Mouse (Mus musculus) yolk sac, embryonic 10.5 days (tissue): ENCODE measurements around the gene H2-DMb2.
A peak's percentile ranks its signal among the peaks of the same experiment; 100 is the strongest.

ENCODE experiments used
- DNase-seq: peaks from one replicate; pipeline ENCODE4 v3.0.0-alpha.2; 2017; ENCODE audit warnings: low spot score

Gene H2-DMb2

DNA sequence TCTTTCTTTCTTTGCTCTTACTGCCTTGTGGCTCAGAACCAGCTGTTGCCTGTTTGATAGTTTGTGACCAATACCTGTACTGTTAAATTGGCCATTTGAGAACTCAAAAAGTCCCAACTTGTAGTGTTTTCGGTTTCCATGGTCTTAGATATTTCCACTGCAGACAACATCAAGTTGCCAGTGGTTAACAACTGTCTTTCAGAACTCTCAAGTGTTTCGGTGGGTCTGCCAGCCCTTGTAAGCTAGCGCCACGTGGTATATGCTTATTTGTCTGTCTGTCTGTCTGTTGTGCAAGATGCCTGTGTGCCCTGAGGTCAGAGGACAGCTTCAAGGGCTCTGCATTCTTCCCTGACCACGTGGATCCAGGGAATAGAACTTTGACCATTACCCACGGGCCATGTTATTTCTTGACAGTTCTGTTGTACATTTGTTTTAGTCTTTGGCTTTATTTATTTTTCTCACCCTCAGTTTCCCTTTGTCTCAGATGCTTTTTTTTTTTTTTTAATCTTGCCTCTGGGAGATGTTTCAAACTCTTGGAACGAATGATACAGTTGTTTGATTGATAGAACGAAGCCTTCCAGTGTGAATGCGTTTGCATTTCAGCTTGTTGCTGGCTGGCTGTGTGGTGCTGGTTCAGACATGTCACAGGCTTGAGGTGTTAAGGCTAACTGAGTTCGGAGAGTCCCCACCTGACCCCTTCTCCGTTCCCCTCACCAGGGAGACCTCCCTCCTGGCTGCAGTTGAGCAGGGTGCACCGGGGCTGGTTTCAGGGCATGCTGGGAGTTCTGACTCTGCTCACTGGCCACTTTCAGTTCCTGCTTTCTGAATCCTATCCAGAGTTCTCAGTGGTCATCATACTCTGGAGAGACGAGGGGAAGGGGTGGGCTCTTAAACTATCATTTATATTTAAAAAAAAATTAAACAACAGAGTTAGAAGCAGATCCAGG is 37.1 kb downstream of the H2-DMb2 start:
- DNase-seq = peak; percentile 68

- no peak for DNase-seq
Measured at GRCm38 (mm10) chr17:34183564-34184219, 40.6 kb downstream of the H2-DMb2 start.

- no peak for DNase-seq
Measured at GRCm38 (mm10) chr17:34185526-34185925, 42.4 kb downstream of the H2-DMb2 start.

- no peak for DNase-seq
Measured at GRCm38 (mm10) chr17:34186885-34187260, 43.8 kb downstream of the H2-DMb2 start.

DNA sequence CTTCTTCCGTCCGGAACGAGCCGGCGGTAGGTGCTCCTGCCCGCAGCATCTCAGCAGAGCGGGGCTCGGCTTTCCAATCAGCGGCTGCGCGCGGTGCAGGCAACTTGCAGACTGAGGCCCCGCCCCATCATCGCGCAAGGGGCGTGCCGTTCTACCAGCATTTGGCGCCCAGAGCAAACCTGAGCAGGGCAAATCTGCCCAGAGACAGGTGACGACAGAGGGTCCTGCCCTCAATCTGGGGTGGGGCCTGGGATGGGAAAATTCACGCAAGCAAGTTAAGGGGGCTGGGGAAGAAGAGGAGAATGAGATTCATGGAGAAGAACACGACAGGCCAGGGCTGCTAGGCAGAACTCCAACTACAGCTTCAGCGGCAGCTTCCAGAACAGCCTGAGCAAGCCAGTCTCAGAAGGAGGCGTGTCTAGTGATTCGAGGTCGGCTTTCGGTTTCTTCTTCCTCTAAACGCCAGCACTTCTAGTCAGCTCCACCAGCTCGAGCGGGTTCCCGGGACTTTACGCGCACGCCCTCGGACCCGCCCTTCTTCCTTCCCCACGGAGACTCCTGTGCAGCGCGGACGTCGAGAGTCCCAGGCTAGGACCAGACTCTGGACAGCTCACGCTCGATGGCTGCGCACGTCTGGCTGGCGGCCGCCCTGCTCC is 44.3 kb downstream of the H2-DMb2 start, which contains the start of the genes Tap1 and Psmb9:
TSS of gene Tap1 (plus strand) at position 293 of the 656 bp plus-strand sequence.
TSS of gene Psmb9 (minus strand) at position 504 of the 656 bp plus-strand sequence.
- peak; percentile 93 for DNase-seq

GRCm38 (mm10) chr17:34188010-34188409 is 44.9 kb downstream of the H2-DMb2 start:
- DNase-seq = no peak

DNA sequence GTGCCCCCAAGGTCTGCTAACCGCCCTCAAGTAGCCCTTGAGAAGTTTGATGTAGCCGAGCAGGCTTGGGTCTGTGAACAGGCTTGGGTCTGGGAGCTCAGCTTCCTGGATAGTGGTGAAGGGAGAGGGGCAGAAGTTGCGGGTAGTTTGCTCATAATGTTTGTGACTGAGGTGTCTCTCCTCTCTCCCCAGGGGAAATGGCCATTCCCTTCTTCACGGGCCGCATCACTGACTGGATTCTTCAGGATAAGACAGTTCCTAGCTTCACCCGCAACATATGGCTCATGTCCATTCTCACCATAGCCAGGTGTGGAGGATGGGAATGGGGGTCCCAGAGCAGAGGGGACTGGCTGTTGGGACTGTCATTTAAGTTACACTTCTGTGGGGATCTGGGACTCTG is 45.9 kb downstream of the H2-DMb2 start:
- no peak for DNase-seq

DNA sequence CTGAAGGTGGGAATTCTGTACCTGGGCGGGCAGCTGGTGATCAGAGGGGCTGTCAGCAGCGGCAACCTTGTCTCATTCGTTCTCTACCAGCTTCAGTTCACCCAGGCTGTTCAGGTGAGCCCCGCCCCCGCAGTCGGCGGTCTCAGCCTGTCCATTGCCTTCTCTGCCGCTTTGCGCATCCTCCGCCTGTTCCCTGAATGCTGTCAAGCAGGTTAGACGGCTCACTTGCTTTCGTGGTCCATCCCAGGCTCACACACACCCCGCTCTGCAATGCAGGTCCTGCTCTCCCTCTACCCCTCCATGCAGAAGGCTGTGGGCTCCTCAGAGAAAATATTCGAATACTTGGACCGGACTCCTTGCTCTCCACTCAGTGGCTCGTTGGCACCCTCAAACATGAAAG is 49.7 kb downstream of the H2-DMb2 start:
- DNase-seq = no peak

DNA sequence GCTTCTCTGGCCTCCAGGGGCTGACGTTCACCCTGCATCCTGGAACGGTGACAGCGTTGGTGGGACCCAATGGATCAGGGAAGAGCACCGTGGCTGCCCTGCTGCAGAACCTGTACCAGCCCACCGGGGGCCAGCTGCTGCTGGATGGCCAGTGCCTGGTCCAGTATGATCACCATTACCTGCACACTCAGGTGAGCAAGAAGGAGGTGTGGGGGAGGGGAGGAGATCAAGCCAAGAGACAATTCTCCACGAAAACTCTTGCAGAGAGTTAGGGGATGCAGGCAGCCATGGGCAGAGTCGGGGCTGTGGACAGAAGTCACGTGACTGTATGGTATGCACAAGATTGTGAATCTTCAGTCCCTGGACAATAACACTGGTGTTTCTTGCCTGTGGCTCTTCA is 50.4 kb downstream of the H2-DMb2 start:
- DNase-seq = no peak

- DNase-seq = no peak
Measured at GRCm38 (mm10) chr17:34194723-34195122, 51.6 kb downstream of the H2-DMb2 start.

- DNase-seq = no peak
Measured at GRCm38 (mm10) chr17:34196491-34196890, 53.4 kb downstream of the H2-DMb2 start.

DNA sequence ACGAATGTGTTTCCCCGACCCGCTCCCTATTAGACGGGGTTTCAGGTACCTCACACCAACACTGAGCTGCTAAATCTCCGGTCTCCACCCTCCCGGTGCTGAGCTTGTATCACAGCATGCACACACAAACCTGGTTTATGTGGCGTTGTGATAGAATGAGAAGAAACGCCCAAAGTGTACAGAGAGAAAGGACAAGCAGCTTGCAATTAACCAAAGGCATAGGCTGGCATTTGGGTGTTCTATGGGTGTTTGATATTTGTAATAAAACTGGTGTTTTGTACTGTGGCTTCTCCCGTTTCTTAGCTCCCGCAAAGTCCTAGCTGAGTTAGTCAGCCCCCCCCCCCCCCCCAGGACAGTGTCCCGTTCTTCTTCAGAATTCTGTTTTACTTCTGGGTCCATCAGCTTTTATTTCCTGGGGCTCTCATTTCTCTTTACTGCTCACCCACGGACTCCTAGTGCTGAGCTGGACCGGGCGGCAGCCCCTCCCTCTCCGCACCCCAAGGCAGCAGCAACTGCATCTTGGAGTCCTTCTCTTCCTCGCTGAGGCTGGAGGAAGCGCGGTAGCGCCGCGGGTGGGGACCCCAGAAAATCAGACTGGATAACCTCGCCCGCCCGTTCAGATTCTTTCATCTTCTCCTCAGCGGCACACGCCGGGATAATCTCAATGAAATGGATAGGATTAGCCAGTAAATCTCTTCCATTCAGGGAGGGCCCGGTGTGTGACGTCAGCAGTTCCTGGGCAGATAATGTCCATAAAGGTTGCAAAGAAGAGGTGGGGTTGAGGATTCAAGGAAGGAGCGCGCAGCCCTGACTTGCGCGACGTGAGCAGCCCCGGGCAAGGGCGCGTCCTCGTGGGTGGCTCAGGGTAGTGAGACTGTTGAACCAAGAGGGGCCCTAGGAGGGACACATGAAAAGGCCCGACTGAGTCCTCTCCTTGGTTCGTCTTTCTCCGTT is 54.1 kb downstream of the H2-DMb2 start, which contains the start of gene Psmb8:
TSS of gene Psmb8 (plus strand) at position 781 of the 954 bp plus-strand sequence.
- DNase-seq = peak; percentile 46

- no peak for DNase-seq
Measured at GRCm38 (mm10) chr17:34197904-34198520, 54.9 kb downstream of the H2-DMb2 start.

DNA sequence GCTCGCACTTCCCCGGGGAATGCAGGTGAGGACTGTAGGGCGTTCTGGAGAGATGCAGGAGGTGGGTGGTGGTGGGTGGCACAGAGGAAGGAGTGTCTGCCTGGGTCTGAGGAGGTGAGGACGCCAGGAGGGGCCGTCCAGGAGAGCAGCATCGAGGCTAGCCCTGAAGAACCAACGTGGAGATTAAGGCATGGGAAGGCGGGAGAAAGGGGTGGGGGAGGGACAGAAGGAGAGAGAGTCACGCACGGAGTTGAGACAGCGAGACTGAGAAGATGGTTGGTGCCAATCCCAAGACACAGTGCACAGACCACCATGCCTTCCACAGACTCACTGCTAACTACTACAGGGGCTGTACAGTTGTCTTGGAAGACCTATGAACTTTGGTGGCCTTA is 55.4 kb downstream of the H2-DMb2 start:
- no peak for DNase-seq

DNA sequence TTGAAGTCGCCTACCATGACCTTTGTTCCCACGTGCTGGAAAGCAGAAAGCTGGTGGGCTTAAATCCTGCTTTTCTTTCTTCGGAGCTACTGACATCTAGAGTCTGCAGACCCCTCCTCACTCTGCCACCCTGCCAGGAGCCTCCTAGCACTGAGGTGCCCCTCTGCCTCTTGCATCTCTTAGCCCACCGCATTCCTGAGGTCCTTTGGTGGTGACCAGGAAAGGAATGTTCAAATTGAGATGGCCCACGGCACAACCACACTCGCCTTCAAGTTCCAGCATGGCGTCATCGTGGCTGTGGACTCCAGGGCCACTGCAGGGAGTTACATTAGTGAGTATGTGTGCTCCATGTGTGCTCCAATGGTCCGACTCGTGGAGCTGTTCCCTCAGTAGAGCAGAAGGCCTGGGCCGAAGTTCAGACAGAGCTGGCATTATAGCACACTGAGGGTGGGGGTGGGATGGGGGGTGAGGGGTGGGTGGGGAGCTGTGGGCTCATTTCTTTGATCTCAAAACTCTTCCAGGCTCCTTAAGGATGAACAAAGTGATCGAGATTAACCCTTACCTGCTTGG is 56.0 kb downstream of the H2-DMb2 start:
- DNase-seq = no peak

GRCm38 (mm10) chr17:34200047-34200446 is 56.9 kb downstream of the H2-DMb2 start:
- DNase-seq = no peak

DNA sequence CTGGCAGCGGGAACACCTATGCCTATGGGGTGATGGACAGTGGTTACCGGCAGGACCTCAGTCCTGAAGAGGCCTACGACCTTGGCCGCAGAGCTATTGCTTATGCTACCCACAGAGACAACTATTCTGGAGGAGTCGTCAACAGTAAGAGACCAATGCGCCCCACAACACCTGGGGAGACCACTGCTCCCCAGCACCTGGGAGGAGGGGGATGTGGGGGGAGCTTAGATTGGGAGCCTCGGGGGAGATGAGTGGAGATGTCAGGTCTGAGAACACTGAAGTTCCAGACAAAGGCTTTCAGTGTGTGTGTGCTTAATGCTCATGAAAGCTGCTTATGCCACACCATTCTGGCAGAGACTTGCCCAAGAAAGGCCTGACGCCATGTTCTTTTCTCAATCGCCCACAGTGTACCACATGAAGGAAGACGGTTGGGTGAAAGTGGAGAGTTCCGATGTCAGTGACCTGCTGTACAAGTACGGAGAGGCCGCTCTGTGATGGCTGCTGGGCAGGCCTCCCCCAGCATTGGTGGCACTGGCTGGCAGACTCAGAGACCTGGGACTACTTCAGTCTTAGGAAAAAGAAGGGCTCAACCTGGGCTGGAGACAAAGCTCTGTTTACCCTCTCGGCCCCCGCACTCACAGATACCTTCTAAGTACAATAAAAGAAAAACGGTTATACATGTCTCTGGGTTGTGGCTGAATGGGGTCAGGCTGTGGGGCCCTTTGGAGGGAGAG is 57.8 kb downstream of the H2-DMb2 start:
- DNase-seq = no peak
